Mouse (Mus musculus) megakaryocyte, embryonic 14.5 days (primary cell): ENCODE measurements around the gene Dnah2.

Source experiments
- FLI1 ChIP-seq: IDR thresholded peaks from 2 replicates; pipeline ENCODE4 v1.6.1; 2012; ENCODE audit warnings: low read length, inconsistent platforms, mixed read lengths
- GATA1 ChIP-seq: IDR thresholded peaks from 3 replicates; pipeline ENCODE4 v1.6.1; 2012; ENCODE audit warnings: mixed read lengths, low read length, inconsistent platforms, borderline replicate concordance

- TF ChIP-seq FLI1 (no peak), GATA1 (no peak)
Observed at GRCm38 (mm10) chr11:69471491-69471890, 77.4 kb downstream of the Dnah2 start.
